Mouse (Mus musculus) heart, adult 2 months (tissue): Measurements from ENCODE around the gene Stxbp3.

ENCODE experiments used
- CTCF ChIP-seq: fragments of 200-600 bp; IDR thresholded peaks from 2 replicates; pipeline ENCODE4 v1.8.1; 2022; ENCODE audit warnings: antibody characterized with exemption, mild to moderate bottlenecking, moderate library complexity
- EP300 ChIP-seq: fragments of 200-500 bp; IDR thresholded peaks from 2 replicates; pipeline ENCODE4 v1.6.1; 2011; ENCODE audit warnings: low read depth, low read length, control low read depth; ENCODE audit not compliant: insufficient read depth

DNA sequence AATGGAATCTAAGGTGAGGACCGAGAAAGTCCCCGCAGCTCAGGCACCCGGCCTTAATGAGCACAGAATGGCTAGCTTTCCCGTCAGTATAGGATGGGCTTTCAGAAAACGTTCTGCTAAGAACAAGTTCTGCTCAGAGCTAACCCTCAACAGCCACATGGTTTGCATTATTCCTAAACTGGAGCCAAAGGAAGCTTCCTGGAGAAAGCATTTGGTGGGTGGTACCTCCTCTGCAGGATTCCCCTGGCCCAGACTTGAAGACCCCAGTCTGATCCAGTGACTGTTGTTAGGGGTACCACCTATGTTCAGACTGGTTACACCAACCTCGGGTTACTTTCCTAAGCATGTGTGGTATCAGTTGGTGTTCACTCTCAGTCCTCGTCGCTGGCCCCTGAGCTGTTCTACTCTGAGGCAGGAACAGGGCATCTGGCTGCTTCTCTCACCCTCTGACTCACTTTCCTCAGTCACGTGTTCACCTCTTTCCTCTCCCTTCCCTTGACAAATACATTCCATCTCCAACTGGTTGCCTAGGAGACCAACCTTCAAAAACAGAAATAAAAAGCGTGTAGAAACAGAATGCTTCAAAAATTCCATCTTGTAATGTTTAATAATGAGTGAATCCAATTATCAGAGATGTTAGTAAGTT, 59.0 kb downstream of the Stxbp3 start:
- TF ChIP-seq EP300 = no peak
- TF ChIP-seq CTCF = no peak
